Mouse (Mus musculus): Measurements from ENCODE around the gene Chit1. TPM values are rescaled to one million over a fixed set of nuclear protein-coding genes. Genes with fewer than 3 reads are reported as not detected.
A peak's percentile ranks its signal among the peaks of the same experiment; 100 is the strongest.

Gene Chit1
- total RNA-seq, 2 experiments from 2014 or later = not detected

GRCm38 (mm10) chr1:134073061-134073564, 37.9 kb upstream of the Chit1 start:
- intact Hi-C loops (cut with DNase I) = no loop called here

DNA sequence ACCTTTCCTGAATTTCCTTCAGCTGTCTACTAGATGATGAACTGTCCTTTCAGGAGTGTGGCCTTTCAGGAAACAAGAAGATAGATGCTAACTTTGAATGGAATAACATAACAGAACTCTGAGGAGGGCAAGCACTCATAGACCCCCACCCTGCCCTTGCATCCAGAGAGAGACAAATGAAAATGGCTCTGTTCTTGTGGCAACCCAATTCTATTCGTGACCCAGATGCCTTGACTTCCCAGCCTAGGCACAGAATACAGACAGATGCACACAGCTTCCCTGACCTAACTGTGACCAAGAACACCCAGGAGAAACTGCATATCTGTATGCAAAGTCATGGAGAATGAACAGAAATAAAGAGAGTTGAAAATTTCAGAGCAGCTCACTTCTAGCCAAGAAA, 37.4 kb upstream of the Chit1 start:
- DNase-seq = no peak
- TF ChIP-seq CTCF (IDR thresholded peaks at IDR 0.05) = no peak
- Histone ChIP-seq H3K27ac (peak overlapping the region; percentile 96), H3K4me3 (no peak overlapping the region)
- intact Hi-C loops (cut with DNase I) = no loop called here

More at GRCm38 (mm10) chr1:134073061-134073564, 37.9 kb upstream of the Chit1 start:
- Histone ChIP-seq H3K4me3 (no peak overlapping the region), H3K27ac (peak overlapping the region; percentile 96)
- DNase-seq = no peak
- no peak for TF ChIP-seq CTCF (IDR thresholded peaks at IDR 0.05)

DNA sequence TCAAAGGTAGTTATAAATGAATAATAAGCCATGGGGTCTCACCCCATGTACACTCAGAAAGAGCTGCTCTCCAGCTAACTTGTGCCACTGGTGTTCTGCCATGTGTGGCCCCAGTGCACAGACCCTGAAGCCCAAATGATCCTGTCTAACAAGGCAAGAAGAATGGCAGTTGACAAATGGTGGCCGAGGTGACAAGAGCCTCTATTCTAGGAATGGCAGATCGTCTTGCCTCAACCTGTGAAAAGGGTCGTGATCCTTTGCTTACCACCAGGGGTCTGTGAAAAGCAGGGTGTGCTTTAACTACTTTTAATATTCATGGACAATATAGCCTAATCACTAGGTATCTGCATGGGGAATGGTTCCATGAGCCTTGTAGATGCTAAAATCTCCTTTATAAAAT, 36.9 kb upstream of the Chit1 start:
- H3K4me3 ChIP-seq = no peak overlapping the region; the same call in 1 of the 2 replicates
- peak overlapping the region; percentile 96; the same call in 1 of the 2 replicates for H3K27ac ChIP-seq
- DNase-seq = no peak
- TF ChIP-seq CTCF (IDR thresholded peaks at IDR 0.05) = no peak
- intact Hi-C loops (cut with DNase I) = no loop called here

DNA sequence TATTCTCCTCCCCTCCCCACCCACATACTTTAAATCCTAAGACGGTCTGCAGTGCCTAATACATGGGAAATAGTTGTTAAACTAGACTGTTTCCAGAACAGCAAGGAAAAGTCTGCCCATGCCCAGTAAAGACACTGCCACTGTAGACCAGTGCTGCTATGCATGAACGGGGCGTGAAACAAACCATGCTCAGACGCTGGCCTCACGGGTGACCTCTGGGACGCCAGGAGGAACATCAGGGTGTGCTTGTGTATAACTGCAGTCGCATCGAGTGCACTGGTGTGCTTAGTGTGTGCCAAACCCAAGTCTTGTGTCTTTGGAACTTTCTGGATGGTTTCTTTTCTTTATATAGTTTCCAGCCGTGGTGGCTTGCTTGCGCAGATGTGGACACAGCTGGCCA, 36.4 kb upstream of the Chit1 start:
- intact Hi-C loops (cut with DNase I) = no loop called here
- no peak for TF ChIP-seq CTCF (IDR thresholded peaks at IDR 0.05)
- peak overlapping the region; percentile 96; the same call in 1 of the 2 replicates for H3K27ac ChIP-seq
- no peak for DNase-seq
- H3K4me3 ChIP-seq = peak overlapping the region; percentile 85

- DNase-seq = no peak
- peak overlapping the region; percentile 96 for H3K27ac ChIP-seq
- no peak for TF ChIP-seq CTCF (IDR thresholded peaks at IDR 0.05)
- H3K4me3 ChIP-seq = peak overlapping the region; percentile 85
- intact Hi-C loops (cut with DNase I) = no loop called here
Observed at GRCm38 (mm10) chr1:134075532-134075931, 35.5 kb upstream of the Chit1 start.

DNA sequence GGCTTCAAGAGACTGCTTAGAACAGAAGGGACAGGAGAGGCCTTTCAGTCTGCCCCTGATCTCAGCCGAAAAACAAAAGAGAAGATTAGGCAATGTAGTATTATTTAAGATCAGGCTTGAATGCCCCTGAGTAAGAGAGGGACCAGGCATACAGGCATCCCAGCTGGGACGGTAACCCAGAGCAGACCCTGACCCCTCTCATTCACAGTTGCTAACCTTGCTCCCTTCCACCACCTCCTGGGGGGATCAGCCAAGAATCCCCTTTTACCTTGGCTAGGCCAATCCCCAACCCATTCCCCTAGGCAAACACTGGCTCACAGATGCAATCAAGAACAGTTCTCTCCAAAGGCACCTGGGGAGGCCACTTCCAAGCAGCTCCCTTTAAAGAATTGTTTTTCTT, 34.3 kb upstream of the Chit1 start:
- Histone ChIP-seq H3K4me3 (peak overlapping the region; percentile 85), H3K27ac (peak overlapping the region; percentile 96)
- no peak for DNase-seq
- no peak for TF ChIP-seq CTCF (IDR thresholded peaks at IDR 0.05)
- intact Hi-C loops (cut with DNase I) = no loop called here

GRCm38 (mm10) chr1:134077389-134078060, 33.5 kb upstream of the Chit1 start:
- peak overlapping the region; percentile 85 for H3K4me3 ChIP-seq
- peak; percentile 40; the same call in 1 of the 2 replicates for TF ChIP-seq CTCF (IDR thresholded peaks at IDR 0.05)
- intact Hi-C loops (cut with DNase I) = loop anchor here (2.0 kb wide), 1 partner anchor 17 kb away; no protein-coding TSS in a partner anchor
- H3K27ac ChIP-seq = peak overlapping the region; percentile 96
- DNase-seq = peak; percentile 68

DNA sequence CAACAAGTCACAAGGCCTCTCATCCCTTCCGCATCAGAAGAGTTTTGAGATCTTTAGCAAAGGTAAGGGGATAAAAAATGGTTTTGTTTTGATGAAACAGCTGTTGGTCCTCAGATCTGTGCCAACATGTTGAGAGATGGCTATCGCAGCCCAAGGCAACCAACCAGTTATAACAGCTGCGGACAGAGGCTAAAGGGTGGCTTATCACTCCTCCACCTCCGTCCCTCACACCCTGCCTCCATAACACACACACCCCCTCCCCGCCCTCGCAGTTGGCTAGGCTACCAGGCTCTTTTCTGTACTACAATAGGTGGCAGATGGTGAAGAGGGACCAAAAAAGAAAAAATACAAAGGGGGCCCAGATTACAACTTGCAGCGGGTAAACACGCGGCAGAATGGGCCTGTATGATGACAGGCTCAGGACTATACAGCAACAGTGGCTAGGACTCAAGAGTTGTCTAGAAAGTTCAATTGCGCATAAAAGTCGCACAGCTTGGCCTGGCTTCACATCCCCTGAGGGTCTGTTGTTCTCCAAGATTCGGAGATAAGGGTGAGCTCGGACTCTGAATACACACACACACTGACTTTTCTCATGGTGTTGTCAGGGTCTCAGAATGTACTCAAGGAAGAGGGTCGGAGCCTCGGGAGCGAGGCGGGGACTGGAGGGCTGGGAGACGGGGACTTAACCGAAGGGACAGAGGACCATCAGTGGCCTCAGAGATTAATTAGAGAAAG, 32.8 kb upstream of the Chit1 start:
- peak overlapping the region; percentile 96 for H3K27ac ChIP-seq
- intact Hi-C loops (cut with DNase I) = loop anchor here (2.0 kb wide), 1 partner anchor 17 kb away; no protein-coding TSS in a partner anchor
- TF ChIP-seq CTCF (IDR thresholded peaks at IDR 0.05) = no peak
- peak overlapping the region; percentile 85 for H3K4me3 ChIP-seq
- DNase-seq = peak; percentile 48

DNA sequence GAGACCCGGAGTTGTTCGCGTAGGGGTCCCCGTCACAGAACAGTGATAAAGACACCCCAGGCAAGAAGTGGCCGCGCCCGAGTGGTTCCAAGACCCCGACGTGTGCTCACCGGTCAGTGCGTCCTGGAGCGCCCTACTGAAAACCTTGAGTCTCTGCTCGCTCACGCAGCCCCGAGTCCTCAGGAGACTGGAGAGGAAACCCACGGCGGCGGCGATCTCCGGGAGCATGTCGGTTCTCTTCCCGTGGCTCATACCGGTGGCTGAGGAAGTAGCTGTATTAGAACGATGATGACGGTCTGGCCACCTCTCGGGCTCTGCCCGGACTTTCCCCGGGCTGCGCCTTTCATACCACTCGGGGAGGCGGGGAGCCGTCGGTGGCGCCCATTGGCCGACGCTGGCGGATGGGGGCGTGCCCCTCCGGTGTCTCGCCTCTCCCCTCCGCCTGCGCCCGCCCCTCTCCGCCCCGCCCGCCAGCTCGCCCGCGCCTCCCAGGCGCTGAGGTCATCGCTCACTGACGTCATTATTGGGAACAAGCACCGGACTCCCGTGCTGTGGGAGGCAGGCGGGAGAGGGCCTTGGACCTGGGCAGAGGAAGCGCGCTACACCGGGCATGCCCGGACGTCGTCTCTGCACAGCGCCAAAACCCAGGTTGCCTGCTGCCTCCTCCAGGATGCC, 32.1 kb upstream of the Chit1 start, which contains the start of gene Btg2:
Gene Btg2 (minus strand): TSS at position 319 of the 675 bp plus-strand sequence.
- peak; percentile 99 for DNase-seq
- TF ChIP-seq CTCF (IDR thresholded peaks at IDR 0.05) = no peak
- peak within 1 kb of the TSS; percentile 85 for H3K4me3 ChIP-seq
- peak within 1 kb of the TSS; percentile 96 for H3K27ac ChIP-seq
- intact Hi-C loops (cut with DNase I) = loop anchor here (1.0 to 2.0 kb wide), 2 partner anchors 18 to 20 kb away; no protein-coding TSS in a partner anchor

GRCm38 (mm10) chr1:134079477-134080163, 31.4 kb upstream of the Chit1 start:
- Histone ChIP-seq H3K4me3 (peak overlapping the region; percentile 85), H3K27ac (peak overlapping the region; percentile 96)
- TF ChIP-seq CTCF (IDR thresholded peaks at IDR 0.05) = no peak
- intact Hi-C loops (cut with DNase I) = loop anchor here (1.0 to 10.0 kb wide), 3 partner anchors 19 to 945 kb away; partner anchors contain the start of gene Ppp1r15b
- peak; percentile 69 for DNase-seq

DNA sequence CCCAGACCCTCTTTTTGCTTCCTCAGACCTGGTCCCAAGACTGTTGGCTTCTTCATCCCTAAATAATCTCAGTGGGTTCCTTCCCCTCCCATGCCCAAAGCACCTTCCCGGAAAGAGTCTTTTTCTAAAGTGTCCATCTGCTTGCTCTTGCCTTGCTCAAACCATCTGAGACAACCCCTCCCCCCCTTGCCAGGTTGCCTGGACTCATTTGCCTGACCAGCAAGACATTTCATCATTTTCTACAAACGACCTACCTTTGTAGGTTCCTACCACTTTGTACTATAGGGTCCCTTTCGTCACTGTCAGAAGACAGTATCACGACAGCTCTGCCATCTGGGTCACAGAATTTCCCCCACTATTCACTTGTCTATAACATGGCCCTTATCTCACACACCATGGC, 30.6 kb upstream of the Chit1 start:
- Histone ChIP-seq H3K4me3 (no peak overlapping the region), H3K27ac (peak overlapping the region; percentile 93)
- intact Hi-C loops (cut with DNase I) = loop anchor here (10.0 kb wide), 1 partner anchor 946 kb away; the partner anchor contains the start of gene Ppp1r15b
- DNase-seq = no peak
- TF ChIP-seq CTCF (IDR thresholded peaks at IDR 0.05) = no peak

Measured in gastrocnemius, adult 2 months (tissue).